Mouse (Mus musculus) intestine, embryonic 15.5 days (tissue): Measurements from ENCODE around the gene Pglyrp2. TPM values are rescaled to one million over a fixed set of nuclear protein-coding genes. Genes with fewer than 3 reads are reported as not detected.
A peak's percentile ranks its signal among the peaks of the same experiment; 100 is the strongest.

Experiments used
- ATAC-seq: fragments of 200-750 bp; cut with Nextera tagmentation; 2 replicates; pipeline ENCODE4 v1.8.0; 2017; ENCODE audit warnings: moderate TSS enrichment, moderate library complexity
- H3K27ac ChIP-seq: fragments of 300-500 bp; sonication (generic); 2 replicates; pipeline ENCODE4 v1.5.1; 2015; ENCODE audit warnings: mild to moderate bottlenecking, inconsistent platforms
- H3K27me3 ChIP-seq: fragments of 300-500 bp; sonication (generic); replicated peaks from 2 replicates; pipeline ENCODE4 v1.6.1; 2015; ENCODE audit warnings: inconsistent platforms
- H3K36me3 ChIP-seq: fragments of 300-500 bp; sonication (generic); 2 replicates; pipeline ENCODE4 v1.6.1; 2015; ENCODE audit warnings: inconsistent platforms
- H3K4me1 ChIP-seq: fragments of 300-500 bp; sonication (generic); replicated peaks from 2 replicates; pipeline ENCODE4 v1.6.1; 2015; ENCODE audit warnings: inconsistent platforms
- H3K4me2 ChIP-seq: fragments of 300-500 bp; sonication (generic); replicated peaks from 2 replicates; pipeline ENCODE4 v1.6.1; 2015; ENCODE audit warnings: mild to moderate bottlenecking, inconsistent platforms
- H3K4me3 ChIP-seq: fragments of 300-500 bp; sonication (generic); replicated peaks from 2 replicates; pipeline ENCODE4 v1.5.1; 2015; ENCODE audit warnings: inconsistent platforms
- H3K9ac ChIP-seq: fragments of 300-500 bp; sonication (generic); 2 replicates; pipeline ENCODE4 v1.6.1; 2015; ENCODE audit warnings: inconsistent platforms
- H3K9me3 ChIP-seq: fragments of 300-500 bp; sonication (generic); 2 replicates; pipeline ENCODE4 v1.6.1; 2016; ENCODE audit warnings: inconsistent platforms
- WGBS: fragments of 180-500 bp; shearing (Covaris S2); methylation state at CpG from one replicate; pipeline ENCODE4 v1.1.7; 2015; 5-methylcytosine and 5-hydroxymethylcytosine counted together
- polyA plus RNA-seq: library from polyadenylated mRNA; unstranded; fragments of >200 nt; fragmentation: Nextera tagmentation; extraction: Ambion mirVana; gene quantifications from 2 replicates; pipeline ENCODE4 v1.2.1, GENCODE M21; 2015

The Pglyrp2 gene
- polyA plus RNA-seq, 1 experiment from 2014 or later, result 0.28 TPM

DNA sequence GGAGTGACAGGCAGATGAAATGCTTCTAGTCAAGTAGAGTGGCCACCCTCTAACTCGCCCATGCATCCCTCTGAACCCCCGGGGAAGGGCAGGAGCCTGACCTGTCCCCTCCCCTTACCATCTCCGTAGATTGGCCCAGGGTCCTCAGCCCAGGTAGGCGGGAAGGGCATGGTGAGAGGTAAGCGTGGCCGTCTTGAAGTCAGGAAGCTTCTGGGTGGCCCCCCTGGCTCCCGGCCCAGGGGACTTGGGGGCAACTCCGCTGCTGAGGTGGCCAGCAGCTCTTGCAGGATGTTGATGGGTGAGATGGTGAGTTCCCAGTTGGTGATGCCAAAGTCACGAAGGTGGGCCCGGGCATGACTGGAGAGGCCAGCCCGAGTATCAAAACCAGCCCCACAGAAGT lies 56.3 kb downstream of the Pglyrp2 start:
- ATAC-seq, result no peak
- Histone ChIP-seq H3K27me3 (no peaks in the 10 kb centered on the region), H3K9me3 (no peaks in the 10 kb centered on the region), H3K4me1 (peaks cover 12% of the 10 kb centered on the region), H3K36me3 (no peaks in the 10 kb centered on the region), H3K27ac (no peak overlapping the region), H3K4me3 (no peak overlapping the region), H3K9ac (no peak overlapping the region), H3K4me2 (no peak overlapping the region)
- WGBS, result 87% methylated on average over 11 of the region's 11 CpGs

DNA sequence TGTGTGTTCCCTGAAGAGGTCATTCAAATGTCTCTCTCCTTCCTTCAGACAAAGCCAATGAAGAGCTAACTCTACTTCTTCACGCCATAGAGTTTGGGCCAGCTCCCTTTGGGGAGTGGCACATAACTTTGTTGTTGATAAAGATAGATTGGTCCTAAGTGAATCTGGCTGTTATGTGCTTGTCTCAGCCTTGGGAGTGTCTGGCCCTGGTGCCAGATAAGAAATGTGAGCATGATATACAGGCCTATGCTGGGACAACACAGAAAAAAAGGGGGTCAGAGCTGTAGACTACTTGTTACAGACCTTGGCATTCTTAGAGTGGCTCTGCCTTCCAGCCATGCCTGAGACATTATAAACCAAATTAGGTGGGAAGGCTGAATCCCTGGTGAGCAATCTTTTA lies 58.7 kb downstream of the Pglyrp2 start:
- no peaks in the 10 kb centered on the region for H3K27me3 ChIP-seq
- no peaks in the 10 kb centered on the region for H3K9me3 ChIP-seq

DNA sequence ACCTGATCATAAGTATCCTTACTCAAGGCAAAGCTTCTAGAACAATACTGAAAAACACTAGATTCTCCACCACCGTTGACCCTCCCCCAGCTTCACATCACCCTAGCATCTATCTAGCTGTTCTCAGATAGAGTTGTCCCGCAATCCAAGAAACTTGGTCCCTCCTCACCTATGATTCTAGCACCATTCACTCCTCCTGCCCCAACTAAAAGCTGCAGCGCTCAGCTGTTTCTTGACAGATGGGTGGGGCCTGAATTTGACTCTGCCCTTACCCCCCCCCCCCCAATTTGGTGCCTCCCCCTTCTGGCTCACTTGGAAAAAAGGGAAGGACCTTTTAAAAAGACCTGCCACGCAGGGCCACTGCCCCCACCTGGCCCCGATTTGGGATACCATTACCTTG lies 59.1 kb downstream of the Pglyrp2 start:
- WGBS, result 54% methylated on average over 5 of the region's 5 CpGs
- H3K9me3 ChIP-seq, result no peaks in the 10 kb centered on the region
- H3K27ac ChIP-seq, result peak overlapping the region; percentile 64

More for the DNA sequence above, 58.7 kb downstream of the Pglyrp2 start:
- H3K4me3 ChIP-seq, result no peak overlapping the region
- peaks cover 11% of the 10 kb centered on the region; the same call in 1 of the 2 replicates for H3K36me3 ChIP-seq
- no peak for ATAC-seq
- WGBS, result 69% methylated on average over 1 of the region's 1 CpGs
- H3K4me1 ChIP-seq, result peaks cover 16% of the 10 kb centered on the region
- no peak overlapping the region for H3K9ac ChIP-seq
- peak overlapping the region; percentile 63; the same call in 1 of the 2 replicates for H3K4me2 ChIP-seq
- no peak overlapping the region for H3K27ac ChIP-seq

DNA sequence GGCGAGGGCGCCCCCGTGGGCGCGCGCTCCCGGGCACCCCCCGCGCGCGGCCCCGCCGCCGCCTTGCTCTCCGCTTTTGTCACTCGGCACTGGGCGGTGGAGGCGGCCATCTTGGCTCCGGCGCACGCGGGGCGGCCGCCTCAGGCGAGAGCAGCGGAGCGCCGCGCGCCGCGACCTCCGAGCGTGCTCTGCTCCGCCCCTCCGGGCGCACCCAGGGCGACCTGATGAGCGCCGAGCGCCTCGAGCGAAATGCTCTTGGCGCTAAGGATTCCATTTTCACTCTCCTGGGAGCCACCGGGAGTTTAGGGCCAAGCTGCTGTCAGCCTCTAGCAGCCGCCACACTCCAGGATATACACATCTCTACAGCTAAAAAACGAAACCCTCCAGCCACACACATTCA lies 59.6 kb downstream of the Pglyrp2 start:
- Histone ChIP-seq H3K9ac (peak overlapping the region; percentile 98), H3K27me3 (no peaks in the 10 kb centered on the region), H3K36me3 (peaks cover 19% of the 10 kb centered on the region; the same call in 1 of the 2 replicates), H3K4me1 (peaks cover 16% of the 10 kb centered on the region), H3K4me3 (peak overlapping the region; percentile 95), H3K27ac (peak overlapping the region; percentile 68), H3K4me2 (peak overlapping the region; percentile 63), H3K9me3 (no peaks in the 10 kb centered on the region)
- peak; percentile 94 for ATAC-seq
- under 1% methylated on average over 40 of the region's 47 CpGs for WGBS

More for the DNA sequence above, 59.1 kb downstream of the Pglyrp2 start:
- peaks cover 14% of the 10 kb centered on the region; the same call in 1 of the 2 replicates for H3K36me3 ChIP-seq
- H3K4me1 ChIP-seq, result peaks cover 16% of the 10 kb centered on the region
- peak overlapping the region; percentile 63 for H3K4me2 ChIP-seq
- H3K9ac ChIP-seq, result no peak overlapping the region
- peak overlapping the region; percentile 95 for H3K4me3 ChIP-seq
- peak; percentile 18; the same call in 1 of the 2 replicates for ATAC-seq
- no peaks in the 10 kb centered on the region for H3K27me3 ChIP-seq

DNA sequence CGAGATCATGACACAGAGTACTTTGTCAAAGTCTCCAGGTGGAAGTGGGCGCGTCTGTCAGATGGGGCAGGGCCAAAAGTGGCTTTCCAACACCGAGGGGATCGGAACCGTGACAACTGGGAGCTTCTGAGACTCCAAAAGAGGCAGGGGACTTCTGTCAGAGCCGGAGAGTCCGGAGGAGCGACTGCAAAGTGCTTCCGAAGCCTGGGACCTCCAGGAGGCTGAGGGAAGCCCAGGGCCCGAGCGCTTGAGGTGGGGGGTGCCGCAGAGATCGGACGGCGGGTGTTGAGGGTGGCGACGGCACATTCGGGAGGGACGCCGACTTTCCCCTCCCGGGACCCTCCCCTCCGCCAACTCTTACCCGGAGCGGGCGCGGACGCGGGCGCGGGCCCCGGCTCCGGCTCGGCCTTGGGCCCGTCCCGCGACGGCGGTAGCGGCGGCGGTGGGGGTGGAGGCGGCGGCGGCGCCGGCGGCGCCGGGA lies 60.1 kb downstream of the Pglyrp2 start:
- Histone ChIP-seq H3K36me3 (peaks cover 24% of the 10 kb centered on the region), H3K4me1 (peaks cover 16% of the 10 kb centered on the region), H3K27ac (peak overlapping the region; percentile 68; the same call in 1 of the 2 replicates), H3K4me3 (peak overlapping the region; percentile 95), H3K9ac (peak overlapping the region; percentile 98), H3K27me3 (no peaks in the 10 kb centered on the region), H3K9me3 (no peaks in the 10 kb centered on the region), H3K4me2 (peak overlapping the region; percentile 63)
- peak; percentile 53 for ATAC-seq
- under 1% methylated on average over 45 of the region's 50 CpGs for WGBS

DNA sequence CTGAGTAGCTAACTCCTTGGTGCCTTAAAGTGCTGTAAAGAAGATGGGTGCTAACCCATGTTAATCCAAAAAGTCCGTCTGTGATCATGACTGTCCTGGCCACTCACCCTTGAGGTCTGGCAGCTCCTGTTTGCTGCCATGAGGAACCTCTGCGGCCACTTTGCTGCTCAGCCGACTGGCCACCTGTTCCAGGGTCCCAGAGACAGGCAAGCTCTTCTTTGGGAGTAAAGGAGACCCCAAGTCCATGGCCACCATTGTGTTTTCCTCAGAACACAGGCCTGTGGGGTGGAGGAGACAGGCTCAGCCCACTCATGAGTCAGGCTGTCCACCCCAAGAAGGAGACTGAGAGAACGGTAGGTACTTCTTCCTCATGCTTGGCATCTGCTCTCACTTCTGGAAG lies 61.3 kb downstream of the Pglyrp2 start:
- peaks cover 36% of the 10 kb centered on the region for H3K36me3 ChIP-seq
- no peak overlapping the region for H3K27ac ChIP-seq
- 75% methylated on average over 4 of the region's 4 CpGs for WGBS
- H3K9ac ChIP-seq, result peak overlapping the region; percentile 98
- no peaks in the 10 kb centered on the region for H3K9me3 ChIP-seq
- no peaks in the 10 kb centered on the region for H3K27me3 ChIP-seq
- H3K4me3 ChIP-seq, result 0 out of 2 replicates have a peak overlapping the region, but pooled peaks have one; percentile 95
- peak overlapping the region; percentile 63 for H3K4me2 ChIP-seq
- peaks cover 16% of the 10 kb centered on the region for H3K4me1 ChIP-seq
- ATAC-seq, result no peak

Other genes starting within 250 kb of the Pglyrp2 start
- 0.14 and 0.16 TPM in 2 replicates for gene Ephx3, start 234.6 kb downstream of the Pglyrp2 start, polyA plus RNA-seq
- gene Brd4, start 139.4 kb downstream of the Pglyrp2 start, polyA plus RNA-seq, result 68.1 and 70.5 TPM in 2 replicates
- gene Akap8, start 102.9 kb downstream of the Pglyrp2 start, polyA plus RNA-seq, result 83.2 and 85.6 TPM in 2 replicates
- 62.6 and 72.3 TPM in 2 replicates for gene Akap8l, start 73.6 kb downstream of the Pglyrp2 start, polyA plus RNA-seq
- 24.6 and 24.7 TPM in 2 replicates for gene Wiz, start 34.7 kb downstream of the Pglyrp2 start, polyA plus RNA-seq
- 1.7 and 1.8 TPM in 2 replicates for gene Rasal3, start 20.6 kb downstream of the Pglyrp2 start, polyA plus RNA-seq
- gene Cyp4f39, start 28.6 kb upstream of the Pglyrp2 start, polyA plus RNA-seq, result 0.29 and 0.35 TPM in 2 replicates
- 4.8 and 5.5 TPM in 2 replicates for gene Cyp4f17, start 81.9 kb upstream of the Pglyrp2 start, polyA plus RNA-seq
- 30.1 and 33.9 TPM in 2 replicates for gene Cyp4f16, start 112.4 kb upstream of the Pglyrp2 start, polyA plus RNA-seq
- not detected in 2 replicates for gene Cyp4f37, start 197.1 kb upstream of the Pglyrp2 start, polyA plus RNA-seq
- 13.4 and 16.8 TPM in 2 replicates for gene Cyp4f40, start 234.7 kb upstream of the Pglyrp2 start, polyA plus RNA-seq